Mouse (Mus musculus): ENCODE data around the gene Fut1.

- TF ChIP-seq CTCF (IDR thresholded peaks at IDR 0.05; ENCODE audit: extremely low read depth, insufficient read depth, insufficient read length, insufficient replicate concordance), result no peak
- TF ChIP-seq POLR2A (IDR thresholded peaks at IDR 0.05; ENCODE audit: low read depth, low read length), result no peak
Measured at GRCm38 (mm10) chr7:45639561-45640027, 22.5 kb downstream of the Fut1 start, which contains the start of gene Mamstr.

Data from spleen, adult 2 months (tissue).